Mouse (Mus musculus) lung, postnatal 0 days (tissue): ENCODE results near the gene Zfp219. TPM values are rescaled to one million over a fixed set of nuclear protein-coding genes. Genes with fewer than 3 reads are reported as not detected.
"Not testable (repeated sequence)": the region's sequence is repeated elsewhere in the genome, so short reads cannot be mapped to it uniquely, and the experiment has no call there.

Source experiments
- ATAC-seq: fragments of 200-750 bp; cut with Nextera tagmentation; 2 replicates; pipeline ENCODE4 v1.8.0; 2017; ENCODE audit warnings: moderate library complexity
- DNase-seq: peaks from one replicate; pipeline ENCODE4 v3.0.0-alpha.2; 2016; ENCODE audit warnings: low spot score
- H3K27ac ChIP-seq: fragments of 300-500 bp; sonication (generic); 2 replicates; pipeline ENCODE4 v1.5.1; 2014; ENCODE audit warnings: antibody characterized with exemption, mild to moderate bottlenecking, low read length, mixed read lengths
- H3K27me3 ChIP-seq: fragments of 300-500 bp; sonication (generic); replicated peaks from 2 replicates; pipeline ENCODE4 v1.6.1; 2014; ENCODE audit warnings: low read length, mixed read lengths; ENCODE audit not compliant: insufficient read depth
- H3K36me3 ChIP-seq: fragments of 300-500 bp; sonication (generic); 2 replicates; pipeline ENCODE4 v1.6.1; 2014; ENCODE audit warnings: low read length, mixed read lengths; ENCODE audit not compliant: insufficient read depth
- H3K4me1 ChIP-seq: fragments of 300-500 bp; sonication (generic); 2 replicates; pipeline ENCODE4 v1.6.1; 2014; ENCODE audit warnings: antibody characterized with exemption, low read depth, low read length, mixed read lengths; ENCODE audit not compliant: insufficient read depth
- H3K4me2 ChIP-seq: fragments of 300-500 bp; sonication (generic); replicated peaks from 2 replicates; pipeline ENCODE4 v1.6.1; 2014; ENCODE audit warnings: low read depth, mild to moderate bottlenecking, low read length, moderate library complexity, mixed read lengths
- H3K4me3 ChIP-seq: fragments of 300-500 bp; sonication (generic); 2 replicates; pipeline ENCODE4 v1.5.1; 2014; ENCODE audit warnings: low read depth, low read length
- H3K9ac ChIP-seq: fragments of 300-500 bp; sonication (generic); replicated peaks from 2 replicates; pipeline ENCODE4 v1.6.1; 2014; ENCODE audit warnings: low read depth, mild to moderate bottlenecking
- H3K9me3 ChIP-seq: fragments of 300-500 bp; sonication (generic); 2 replicates; pipeline ENCODE4 v1.6.1; 2016; ENCODE audit warnings: low read length, mixed read lengths
- CTCF ChIP-seq: IDR thresholded peaks from 2 replicates; pipeline ENCODE4 v1.5.1; 2016; ENCODE audit warnings: antibody characterized with exemption, mild to moderate bottlenecking
- EP300 ChIP-seq: IDR thresholded peaks from 2 replicates; pipeline ENCODE4 v1.6.1; 2016; ENCODE audit warnings: antibody characterized with exemption, mild to moderate bottlenecking, control low read depth
- WGBS: fragments of 180-500 bp; shearing (Covaris S2); extraction: QIAGEN DNeasy Blood & Tissue Kit; methylation state at CpG from one replicate; pipeline ENCODE4 v1.1.7; 2014; 5-methylcytosine and 5-hydroxymethylcytosine counted together
- polyA plus RNA-seq: library from polyadenylated mRNA; unstranded; fragments of >200 nt; fragmentation: Nextera tagmentation; extraction: Ambion mirVana; gene quantifications from 2 replicates; pipeline ENCODE4 v1.2.1, GENCODE M21; 2015

Gene Zfp219
- polyA plus RNA-seq, 1 experiment from 2014 or later, result 23.0 TPM

GRCm38 (mm10) chr14:52045966-52046565, 25.5 kb upstream of the Zfp219 start:
- no peaks in the 10 kb centered on the region for H3K27me3 ChIP-seq
- WGBS, result 67% methylated on average over 9 of the region's 9 CpGs
- TF ChIP-seq EP300, result no peak
- no peak for TF ChIP-seq CTCF
- H3K36me3 ChIP-seq, result no peaks in the 10 kb centered on the region
- no peaks in the 10 kb centered on the region for H3K9me3 ChIP-seq
- no peak for DNase-seq
- no peak overlapping the region for H3K27ac ChIP-seq
- no peaks in the 10 kb centered on the region for H3K4me1 ChIP-seq
- no peak for ATAC-seq
- H3K9ac ChIP-seq, result no peak overlapping the region
- no peak overlapping the region for H3K4me2 ChIP-seq
- H3K4me3 ChIP-seq, result no peak overlapping the region

GRCm38 (mm10) chr14:52044901-52045678, 24.6 kb upstream of the Zfp219 start:
- no peaks in the 10 kb centered on the region for H3K36me3 ChIP-seq
- no peak overlapping the region for H3K27ac ChIP-seq
- H3K4me1 ChIP-seq, result no peaks in the 10 kb centered on the region
- ATAC-seq, result peak; percentile 71
- no peak overlapping the region for H3K9ac ChIP-seq
- H3K27me3 ChIP-seq, result no peaks in the 10 kb centered on the region
- 4% methylated on average over 8 of the region's 8 CpGs for WGBS
- H3K9me3 ChIP-seq, result no peaks in the 10 kb centered on the region
- H3K4me2 ChIP-seq, result no peak overlapping the region; the same call in 1 of the 2 replicates
- TF ChIP-seq EP300 (no peak), CTCF (peak; percentile 70)
- H3K4me3 ChIP-seq, result no peak overlapping the region
- DNase-seq, result peak; percentile 46

GRCm38 (mm10) chr14:52043446-52043845, 22.9 kb upstream of the Zfp219 start:
- H3K9ac ChIP-seq, result no peak overlapping the region

DNA sequence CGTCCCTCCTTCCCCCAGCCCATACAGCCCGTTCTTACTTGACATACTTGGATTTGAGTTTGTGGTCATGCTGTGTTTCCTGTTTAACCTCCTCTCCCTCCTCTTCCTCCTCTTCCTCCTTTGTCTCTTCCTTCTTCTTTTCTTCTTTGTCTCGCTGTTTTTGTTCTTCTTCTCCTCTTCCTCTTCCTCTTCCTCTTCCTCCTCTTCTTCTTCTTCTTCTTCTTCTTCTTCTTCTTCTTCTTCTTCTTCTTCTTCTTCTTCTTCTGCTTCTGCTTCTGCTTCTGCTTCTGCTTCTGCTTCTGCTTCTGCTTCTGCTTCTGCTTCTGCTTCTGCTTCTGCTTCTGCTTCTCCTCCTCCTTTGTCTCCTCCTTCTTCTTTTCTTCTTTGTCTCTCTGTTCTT, 21.8 kb upstream of the Zfp219 start, which contains the start of gene Olfr221:
Gene Olfr221, minus strand, starts transcription at position 101 of the 400 bp plus-strand sequence.
- H3K27me3 ChIP-seq, H3K27ac ChIP-seq, H3K9me3 ChIP-seq, ATAC-seq, H3K36me3 ChIP-seq, H3K4me1 ChIP-seq, H3K9ac ChIP-seq, H3K4me3 ChIP-seq, DNase-seq, H3K4me2 ChIP-seq: not testable (repeated sequence)
- WGBS, result 50% methylated on average over 3 of the region's 3 CpGs

More at GRCm38 (mm10) chr14:52043446-52043845, 22.9 kb upstream of the Zfp219 start:
- 54% methylated on average over 6 of the region's 6 CpGs for WGBS
- no peaks in the 10 kb centered on the region for H3K4me1 ChIP-seq
- DNase-seq (no peak), ATAC-seq (no peak)
- H3K4me3 ChIP-seq, result no peak overlapping the region
- H3K27ac ChIP-seq, result no peak overlapping the region
- no peaks in the 10 kb centered on the region for H3K36me3 ChIP-seq
- H3K4me2 ChIP-seq, result no peak overlapping the region
- no peaks in the 10 kb centered on the region for H3K27me3 ChIP-seq
- no peaks in the 10 kb centered on the region for H3K9me3 ChIP-seq
- no peak for TF ChIP-seq CTCF
- TF ChIP-seq EP300, result no peak

DNA sequence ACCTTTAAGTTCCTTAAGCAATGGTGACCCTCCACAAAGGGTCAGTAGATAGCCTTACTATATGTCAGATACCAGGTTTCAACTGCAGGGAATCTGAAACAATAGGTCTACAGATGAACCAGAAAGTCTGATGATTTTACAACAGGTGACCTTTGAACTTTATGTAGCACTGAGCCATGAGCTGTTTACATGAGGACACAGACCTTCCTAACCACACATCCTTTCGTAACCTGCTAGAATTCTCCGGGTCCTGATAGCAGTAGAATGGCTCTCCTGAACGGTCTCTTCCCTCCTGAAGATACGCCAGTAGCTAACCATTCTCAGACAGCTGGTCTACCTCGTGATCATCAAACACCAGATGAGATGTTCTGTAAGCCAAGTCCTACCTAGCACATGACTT, 18.8 kb upstream of the Zfp219 start:
- no peak overlapping the region for H3K27ac ChIP-seq
- no peaks in the 10 kb centered on the region for H3K4me1 ChIP-seq
- H3K9ac ChIP-seq, result no peak overlapping the region
- no peak for TF ChIP-seq CTCF
- TF ChIP-seq EP300, result no peak
- H3K9me3 ChIP-seq, result no peaks in the 10 kb centered on the region
- H3K36me3 ChIP-seq, result no peaks in the 10 kb centered on the region
- 75% methylated on average over 5 of the region's 5 CpGs for WGBS
- ATAC-seq, result no peak
- no peak overlapping the region for H3K4me3 ChIP-seq
- H3K27me3 ChIP-seq, result no peaks in the 10 kb centered on the region
- H3K4me2 ChIP-seq, result no peak overlapping the region
- no peak for DNase-seq

DNA sequence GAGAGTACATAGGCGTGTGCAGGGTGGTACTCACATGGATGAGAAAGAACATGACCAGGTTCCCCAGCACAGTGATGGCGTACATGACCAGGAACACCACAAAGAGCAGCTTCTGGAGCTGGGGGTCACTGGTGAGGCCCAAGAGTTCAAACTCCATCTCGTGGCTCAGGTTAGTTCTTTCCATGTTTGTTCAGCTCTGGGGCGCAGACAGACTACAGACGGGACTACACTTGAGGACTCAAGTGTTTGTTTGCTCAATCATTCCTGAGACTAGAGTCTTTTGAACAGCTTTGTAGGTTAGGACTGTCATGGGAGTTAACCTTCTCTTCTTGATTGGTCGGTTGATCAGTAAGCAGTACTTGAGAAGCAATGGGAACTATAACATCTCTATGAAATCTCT, 15.4 kb upstream of the Zfp219 start:
- peak; percentile 30 for ATAC-seq
- WGBS, result 55% methylated on average over 6 of the region's 6 CpGs

More for the DNA sequence above, 15.4 kb upstream of the Zfp219 start:
- no peak overlapping the region for H3K4me2 ChIP-seq
- no peak for DNase-seq
- no peak overlapping the region for H3K9ac ChIP-seq
- TF ChIP-seq CTCF (no peak), EP300 (0 out of 2 replicates have a peak, but pooled peaks have one; percentile 7)
- H3K27me3 ChIP-seq, result no peaks in the 10 kb centered on the region
- H3K27ac ChIP-seq, result no peak overlapping the region
- no peaks in the 10 kb centered on the region for H3K9me3 ChIP-seq
- no peaks in the 10 kb centered on the region for H3K4me1 ChIP-seq
- no peak overlapping the region for H3K4me3 ChIP-seq
- no peaks in the 10 kb centered on the region for H3K36me3 ChIP-seq
